Mouse (Mus musculus) CD4-positive, CD25-positive, alpha-beta regulatory T cell, adult 9 weeks (primary cell): ENCODE results near the gene Ccdc63. TPM values are rescaled to one million over a fixed set of nuclear protein-coding genes. Genes with fewer than 3 reads are reported as not detected.

ENCODE experiments used
- polyA plus RNA-seq: library from polyadenylated mRNA; unstranded; fragments of 100-300 nt; shearing (Covaris generic); gene quantifications from one replicate; pipeline ENCODE4 v1.2.1, GENCODE M21; 2017

Ccdc63 gene
- polyA plus RNA-seq = 0.67 TPM

GRCm38 (mm10) chr5:122140723-122141122 lies at the start of gene Ccdc63:
Gene Ccdc63, minus strand, starts transcription at chr5:122140823.

DNA sequence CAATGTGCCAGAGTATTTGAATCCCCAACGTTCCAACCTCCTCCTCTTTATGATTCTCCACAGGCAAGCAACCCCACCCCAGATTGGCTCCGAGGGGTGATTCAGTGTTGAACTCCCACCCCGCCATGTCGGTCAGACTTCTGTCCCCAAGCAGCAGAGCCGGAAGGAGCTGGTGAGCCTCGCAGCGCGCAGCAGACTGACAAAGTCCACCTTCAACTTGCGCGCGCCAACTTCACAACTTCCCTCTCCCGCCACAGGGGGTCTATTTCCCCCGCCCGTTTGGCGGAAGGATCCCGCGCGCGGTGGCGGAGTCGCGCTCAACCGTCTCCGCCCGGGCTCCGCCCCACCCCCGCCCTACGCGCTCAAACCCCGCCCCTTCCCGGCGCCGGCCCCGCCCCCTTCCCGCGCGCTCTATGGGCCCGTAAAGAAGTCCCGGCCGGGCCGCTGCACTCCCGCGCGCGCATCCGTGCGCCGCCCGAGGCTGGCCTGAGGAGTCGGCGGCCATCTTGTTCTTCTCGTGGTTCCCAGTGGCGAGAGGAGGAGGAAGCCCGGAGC lies 17.3 kb upstream of the Ccdc63 start, which contains the start of gene Ppp1cc:
TSS of gene Ppp1cc (plus strand) at position 452 of the 555 bp plus-strand sequence.

Other genes with a start within 250 kb of the Ccdc63 start
- gene Cux2, start 90.7 kb downstream of the Ccdc63 start, polyA plus RNA-seq = 0.16 TPM
- not detected for gene Myl2, start 39.9 kb downstream of the Ccdc63 start, polyA plus RNA-seq
- 51.6 TPM for gene Ppp1cc, start 17.5 kb upstream of the Ccdc63 start, polyA plus RNA-seq
- gene Hvcn1, start 66.0 kb upstream of the Ccdc63 start, polyA plus RNA-seq = 125 TPM
- gene Tctn1, start 123.6 kb upstream of the Ccdc63 start, polyA plus RNA-seq = 2.4 TPM
- gene Pptc7, start 143.5 kb upstream of the Ccdc63 start, polyA plus RNA-seq = 14.5 TPM
- 11.2 TPM for gene Rad9b, start 213.4 kb upstream of the Ccdc63 start, polyA plus RNA-seq
- 158 TPM for gene Vps29, start 213.5 kb upstream of the Ccdc63 start, polyA plus RNA-seq
- 77.2 TPM for gene Gpn3, start 231.1 kb upstream of the Ccdc63 start, polyA plus RNA-seq
- gene Fam216a, start 231.5 kb upstream of the Ccdc63 start, polyA plus RNA-seq = 12.7 TPM